Mouse (Mus musculus): ENCODE data around the gene Dlgap1.

Dlgap1 gene

DNA sequence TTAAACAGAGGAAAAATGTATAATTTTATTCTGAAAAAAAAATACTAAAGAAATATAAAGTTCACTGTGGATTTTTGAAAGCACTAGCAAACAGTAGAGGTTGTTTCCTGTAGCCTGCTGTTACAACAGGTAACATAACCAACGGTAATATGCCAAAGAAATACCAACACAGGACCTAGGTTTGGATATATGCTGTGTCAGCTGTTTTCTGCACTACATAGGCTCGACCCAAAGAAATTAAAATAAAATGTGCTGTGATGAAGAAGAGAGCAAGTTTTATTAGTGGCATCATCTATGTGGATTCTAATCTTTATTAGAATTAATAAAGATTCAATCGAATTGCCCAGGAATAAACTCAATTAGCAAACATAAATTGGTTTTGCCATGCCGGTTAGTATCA is 378.5 kb downstream of the Dlgap1 start:
- no peak for DNase-seq

DNA sequence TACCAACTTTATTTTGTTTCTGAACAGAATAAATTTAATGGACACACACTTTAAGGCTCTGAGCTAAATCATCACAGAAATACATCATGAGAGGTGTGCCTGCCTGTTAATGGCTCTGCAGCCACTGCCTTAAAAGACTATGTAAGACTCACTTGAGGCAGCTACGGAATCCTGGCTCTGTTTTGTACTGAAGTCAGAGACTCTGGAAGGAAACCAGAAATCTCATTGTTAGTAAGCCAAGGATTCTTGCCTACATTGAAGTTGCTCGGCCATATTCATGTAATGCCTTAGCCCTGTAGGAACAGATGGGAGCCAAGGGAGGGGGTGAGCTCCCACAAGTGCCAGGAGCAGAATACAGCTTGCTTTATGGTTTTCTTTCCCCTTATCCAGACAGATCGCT is 394.7 kb downstream of the Dlgap1 start:
- no peak for DNase-seq

DNA sequence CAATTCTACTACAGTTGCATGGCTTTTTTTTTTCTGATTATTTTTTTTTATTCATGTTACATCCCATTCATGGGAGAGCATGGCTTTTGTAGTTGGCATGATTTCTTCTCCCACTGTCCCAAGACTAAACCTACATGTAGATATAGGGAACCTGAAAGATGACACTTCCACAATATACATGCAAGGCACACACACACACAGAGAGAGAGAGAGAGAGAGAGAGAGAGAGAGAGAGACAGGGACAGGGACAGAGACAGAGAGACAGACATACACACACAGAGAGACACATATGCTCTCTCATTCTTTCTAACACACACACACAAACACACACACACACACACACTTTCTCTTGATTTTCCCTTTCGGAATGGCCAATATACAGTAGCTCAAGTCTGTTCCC is 395.1 kb downstream of the Dlgap1 start:
- DNase-seq = no peak

DNA sequence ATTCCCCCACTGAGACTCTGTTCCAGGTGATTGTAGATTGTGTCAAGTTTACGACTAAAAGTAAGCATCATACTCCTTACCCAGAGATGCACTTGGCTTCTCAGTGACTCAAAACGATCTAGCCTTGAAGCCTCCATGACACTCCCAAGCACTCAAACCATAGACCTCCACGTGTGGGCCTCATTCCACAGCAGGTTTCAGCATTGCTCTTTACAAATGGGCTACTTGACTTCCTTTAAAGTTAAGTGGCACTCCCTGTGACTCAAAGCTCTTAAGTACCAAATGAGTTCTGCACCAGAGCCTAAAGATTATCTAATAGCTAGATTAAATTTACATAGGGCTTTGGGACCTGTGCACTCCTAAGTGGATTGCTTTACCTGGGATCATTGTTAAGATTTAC is 400.3 kb downstream of the Dlgap1 start:
- DNase-seq = no peak

DNA sequence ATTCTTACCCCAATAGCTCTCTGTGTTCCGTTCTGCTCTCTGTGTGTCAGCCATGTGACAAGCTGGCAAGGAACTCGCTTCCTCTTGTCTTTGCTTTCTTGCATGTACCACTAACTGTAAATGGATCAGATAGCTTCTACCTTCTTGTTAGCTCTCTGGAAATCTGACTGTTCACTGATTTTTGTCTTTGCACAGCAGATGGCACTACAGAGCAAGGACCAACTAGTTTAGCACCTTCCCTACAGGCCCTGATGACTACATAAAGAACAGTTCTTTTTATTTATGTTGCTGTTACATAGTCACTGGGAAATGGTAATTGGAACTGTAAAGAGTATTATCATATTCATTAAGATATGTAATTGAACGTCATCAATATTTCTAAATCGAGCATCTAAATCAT is 408.1 kb downstream of the Dlgap1 start:
- no peak for DNase-seq

DNA sequence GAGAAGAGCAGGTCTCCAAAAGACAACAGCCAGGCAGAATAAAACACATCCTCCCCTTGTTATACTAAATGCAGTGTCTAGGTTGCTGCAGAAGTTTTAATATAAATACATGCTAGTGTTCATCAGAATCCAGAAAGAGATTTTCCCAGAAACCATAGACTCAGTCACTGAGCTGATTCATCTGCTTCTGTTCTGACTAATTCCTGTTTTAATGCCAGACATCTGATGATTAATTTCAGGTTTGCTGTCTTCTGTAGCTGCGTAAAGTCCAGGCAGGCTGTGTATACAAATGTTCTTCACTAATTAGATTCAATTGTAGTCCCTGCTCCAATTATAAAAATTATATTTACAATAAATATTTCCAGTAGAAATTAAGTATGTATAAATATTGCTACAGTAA is 419.6 kb downstream of the Dlgap1 start:
- DNase-seq = no peak

DNA sequence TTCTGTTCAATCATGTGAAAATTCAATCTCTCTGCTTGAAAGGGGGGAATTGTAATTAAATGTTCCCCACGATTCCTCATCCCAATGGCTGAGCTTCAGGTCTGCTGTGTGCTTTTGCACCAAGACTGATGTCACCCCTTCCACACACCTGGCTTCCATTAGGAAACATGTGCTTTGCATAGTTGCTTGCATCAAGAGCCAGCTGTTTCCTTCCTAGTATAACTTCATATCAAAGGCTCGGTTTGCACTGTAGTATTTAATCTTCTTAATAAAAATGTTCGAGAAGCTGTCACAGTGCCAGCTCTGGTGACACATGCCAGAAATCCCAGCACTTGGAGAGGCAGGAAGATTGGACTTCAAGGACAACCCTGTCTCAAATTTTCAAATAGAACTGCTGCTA is 428.3 kb downstream of the Dlgap1 start:
- no peak for DNase-seq

DNA sequence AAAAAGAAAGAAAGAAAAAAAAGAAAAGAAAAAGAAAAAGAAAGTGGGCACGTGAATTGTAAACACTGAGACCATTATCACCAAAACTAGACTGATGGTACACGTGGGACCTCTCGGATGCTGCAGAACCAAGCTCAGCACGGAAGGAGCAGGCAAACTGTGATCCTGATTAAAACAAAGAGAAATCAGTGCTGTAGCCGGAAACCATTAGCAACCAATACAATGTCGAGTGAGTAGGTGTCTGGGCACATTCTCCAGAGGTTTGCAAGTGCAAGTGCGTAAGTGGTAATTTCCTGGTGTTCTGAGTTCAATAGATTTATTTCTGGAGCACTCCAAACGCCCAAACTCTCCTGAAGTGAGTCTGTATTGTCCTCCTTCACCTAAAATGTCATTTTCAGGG is 428.8 kb downstream of the Dlgap1 start:
- DNase-seq = no peak

DNA sequence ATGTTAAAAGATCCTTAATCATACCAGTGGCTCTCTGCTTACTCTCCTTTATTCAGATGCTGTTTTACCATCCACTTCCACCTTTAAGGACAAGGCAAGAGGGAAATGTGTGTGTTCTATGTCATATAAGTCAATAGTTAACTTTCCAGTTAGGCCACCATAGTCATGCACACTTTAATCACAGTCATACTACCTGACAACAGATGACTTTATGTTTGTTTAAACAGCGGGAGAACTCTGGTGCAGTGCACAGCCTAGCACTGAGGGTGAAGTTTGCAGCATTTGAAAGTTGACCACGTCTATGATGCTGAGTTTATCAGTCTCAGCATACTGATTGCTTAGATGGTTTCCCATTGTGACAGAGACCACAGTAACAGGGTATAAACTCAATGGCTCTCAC is 433.0 kb downstream of the Dlgap1 start:
- no peak for DNase-seq

DNA sequence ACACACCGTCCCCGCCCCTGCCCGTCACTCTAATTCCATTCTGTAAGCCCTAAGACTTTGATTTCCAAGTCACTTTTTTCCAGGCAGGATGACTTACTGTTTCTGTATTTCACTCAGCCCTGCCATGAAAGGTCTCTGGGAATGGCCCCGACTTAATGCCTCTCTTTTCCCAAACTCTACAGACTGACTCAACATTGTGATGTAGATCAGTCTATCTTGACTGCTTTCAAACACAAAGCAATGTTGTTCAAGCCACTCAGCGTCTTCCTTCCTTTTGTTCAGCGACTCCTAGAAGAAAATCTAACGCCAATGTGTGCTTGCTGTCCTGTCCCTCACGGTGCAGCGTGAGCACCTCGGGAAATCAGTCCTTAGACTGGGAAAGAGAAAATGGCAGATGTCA is 434.9 kb downstream of the Dlgap1 start:
- no peak for DNase-seq

DNA sequence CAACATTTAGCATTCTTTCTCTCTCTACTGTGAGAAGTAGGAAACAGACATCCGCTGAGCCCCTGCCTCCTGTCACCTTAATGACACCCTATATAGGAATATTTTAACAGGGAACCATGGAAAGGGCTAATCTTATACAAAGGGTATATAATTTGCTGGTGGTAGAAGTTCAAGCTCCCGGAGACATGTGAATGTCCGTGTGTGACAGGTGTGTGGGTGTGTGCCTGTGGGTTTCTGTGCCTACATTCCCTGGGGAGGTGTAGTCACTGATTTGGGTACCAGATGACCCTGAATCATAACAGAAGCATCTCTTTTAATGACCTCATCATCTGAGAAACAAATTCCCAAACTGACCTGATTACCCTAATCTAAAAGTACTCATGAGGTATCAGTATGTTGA is 445.3 kb downstream of the Dlgap1 start:
- DNase-seq = no peak

DNA sequence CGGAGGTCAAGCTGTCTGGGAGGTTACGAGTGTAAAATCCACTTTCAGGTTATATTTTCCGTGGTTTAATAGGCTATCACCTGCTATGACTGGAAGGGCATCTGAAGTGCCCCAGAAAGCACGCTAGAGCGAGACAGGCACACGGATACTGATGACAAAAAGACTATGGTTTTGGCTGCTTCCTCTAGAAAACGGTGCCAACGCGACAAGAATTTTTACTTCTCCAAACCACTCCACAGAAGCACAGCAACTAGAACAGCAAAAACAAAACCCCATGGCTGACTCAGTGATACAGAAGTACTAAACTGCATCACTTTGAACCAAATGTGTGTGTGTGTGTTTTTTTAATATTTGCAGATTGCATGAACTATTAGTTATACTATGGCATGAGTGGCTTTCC is 459.0 kb downstream of the Dlgap1 start:
- no peak for DNase-seq

DNA sequence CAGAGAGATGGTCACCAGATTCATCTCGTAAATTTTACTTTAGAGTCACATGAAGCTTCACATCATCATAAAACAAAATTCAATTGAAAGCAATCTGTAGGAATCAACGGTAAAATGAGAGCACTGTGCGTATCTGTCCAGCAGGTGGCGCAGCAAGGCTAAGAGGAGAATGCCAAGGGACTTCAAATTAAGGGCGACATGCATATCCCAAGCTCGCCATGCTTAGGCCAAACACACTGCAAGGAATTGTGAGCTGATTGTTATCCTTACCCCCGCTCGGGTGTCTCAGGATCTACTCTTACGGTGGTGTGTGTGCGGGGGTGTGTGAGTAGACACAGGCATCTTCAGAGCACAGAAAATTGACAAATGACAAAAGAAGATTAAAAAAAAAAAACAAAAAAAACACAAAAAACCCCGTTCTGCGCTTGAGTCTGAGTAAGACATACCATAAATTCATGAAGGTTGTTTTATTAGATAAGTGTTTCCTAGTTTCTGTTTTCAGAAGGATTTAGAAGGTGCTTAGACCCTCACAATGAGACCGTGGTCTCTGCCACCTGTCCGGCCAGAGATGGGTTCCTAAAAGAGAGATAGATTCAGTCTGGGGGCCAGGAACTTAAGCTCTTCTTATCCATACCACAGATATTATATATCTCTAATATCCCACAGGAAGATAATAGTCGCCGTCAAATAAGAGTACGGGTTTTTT is 461.0 kb downstream of the Dlgap1 start:
- peak; percentile 28 to 36 for DNase-seq

DNA sequence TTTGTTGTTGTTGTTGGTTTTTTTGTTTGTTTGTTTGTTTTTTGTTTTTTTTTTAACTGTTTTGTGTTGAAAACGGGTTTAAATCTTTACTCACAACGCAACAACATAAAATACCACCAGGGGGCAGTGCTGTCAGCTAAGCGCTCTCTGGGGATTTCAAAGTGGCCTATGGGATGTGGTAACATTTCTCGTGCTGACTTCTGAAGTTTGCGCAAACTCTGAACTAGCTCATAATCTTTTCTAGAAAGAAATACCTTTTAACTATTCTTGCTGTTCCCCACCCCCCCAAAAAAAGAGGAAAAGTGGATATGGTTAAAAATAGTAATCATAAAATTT is 461.5 kb downstream of the Dlgap1 start:
- DNase-seq = peak in 1 of 2 experiments; percentile 5

DNA sequence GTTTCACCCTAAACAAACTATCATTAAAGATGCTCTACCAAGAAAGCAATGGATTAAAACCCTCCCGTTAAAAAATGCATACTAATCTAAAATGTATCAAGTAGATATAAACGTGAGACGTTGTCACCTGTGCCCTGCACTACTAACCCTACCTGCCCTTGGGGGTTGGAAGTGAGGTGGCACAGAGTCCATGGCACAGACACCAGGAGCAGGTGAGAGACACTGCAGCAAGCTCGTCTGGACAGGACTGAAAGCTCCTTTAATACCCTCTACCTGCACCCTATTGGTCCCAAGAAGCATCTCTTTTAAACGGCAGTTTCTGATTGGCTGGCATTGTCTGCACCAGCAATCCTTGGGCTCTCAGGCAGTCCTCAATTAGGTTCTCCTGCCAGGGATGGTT is 464.0 kb downstream of the Dlgap1 start:
- DNase-seq = no peak

DNA sequence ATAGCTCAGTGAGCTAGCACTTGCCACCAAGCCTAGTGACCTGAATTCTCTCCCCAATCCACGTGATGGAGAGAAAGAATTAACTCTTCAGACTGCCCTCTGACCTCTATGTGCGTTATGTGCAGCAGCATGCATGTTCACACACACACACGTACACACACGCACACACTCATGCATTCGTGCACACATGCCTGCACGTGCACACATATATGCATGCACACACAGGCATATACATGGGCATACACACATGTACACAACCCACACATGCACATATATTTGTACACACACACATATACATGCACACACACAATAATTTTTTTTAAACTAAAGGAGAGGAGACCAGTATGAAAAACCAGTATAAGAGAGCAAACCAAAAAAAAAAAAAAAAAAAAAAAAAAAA is 465.7 kb downstream of the Dlgap1 start:
- DNase-seq = no peak

DNA sequence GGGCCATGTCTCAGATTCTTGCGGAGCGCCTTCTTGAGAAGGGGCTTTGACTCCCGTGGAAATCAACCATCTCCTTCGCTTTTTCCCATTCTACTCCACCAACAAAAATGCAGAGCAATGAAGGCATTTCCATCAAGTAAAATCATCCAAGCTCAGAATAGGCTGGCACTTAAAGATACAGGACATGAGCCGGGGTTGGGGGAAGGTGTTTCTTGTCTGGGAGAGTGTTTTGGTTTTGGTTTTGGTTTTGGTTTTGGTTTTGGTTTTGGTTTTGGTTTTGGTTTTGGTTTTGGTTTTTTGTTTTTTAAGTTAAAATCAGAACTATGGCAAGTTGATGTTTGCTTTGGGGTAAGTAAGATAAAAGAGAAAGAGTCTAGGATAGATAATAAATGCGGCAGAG is 466.7 kb downstream of the Dlgap1 start:
- no peak for DNase-seq

DNA sequence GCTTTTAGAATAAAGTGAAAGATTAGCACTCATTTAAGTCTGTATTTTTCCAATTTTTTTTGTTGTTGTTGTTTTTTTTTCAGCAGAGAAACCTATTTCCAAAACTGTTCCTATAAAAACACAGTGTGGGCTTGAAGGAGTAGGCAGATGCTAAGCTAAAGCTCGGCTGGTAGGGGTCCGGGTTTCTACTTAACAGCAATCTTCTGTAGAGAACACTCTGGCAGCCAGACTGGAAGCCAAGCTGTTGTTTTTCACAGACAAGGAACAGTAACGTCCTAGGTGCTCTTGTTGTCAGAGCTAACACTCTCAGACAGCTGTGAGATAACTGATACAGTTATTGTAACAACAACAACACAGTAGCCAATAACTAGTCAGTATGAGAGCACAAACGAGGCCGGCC is 468.4 kb downstream of the Dlgap1 start:
- DNase-seq = no peak

DNA sequence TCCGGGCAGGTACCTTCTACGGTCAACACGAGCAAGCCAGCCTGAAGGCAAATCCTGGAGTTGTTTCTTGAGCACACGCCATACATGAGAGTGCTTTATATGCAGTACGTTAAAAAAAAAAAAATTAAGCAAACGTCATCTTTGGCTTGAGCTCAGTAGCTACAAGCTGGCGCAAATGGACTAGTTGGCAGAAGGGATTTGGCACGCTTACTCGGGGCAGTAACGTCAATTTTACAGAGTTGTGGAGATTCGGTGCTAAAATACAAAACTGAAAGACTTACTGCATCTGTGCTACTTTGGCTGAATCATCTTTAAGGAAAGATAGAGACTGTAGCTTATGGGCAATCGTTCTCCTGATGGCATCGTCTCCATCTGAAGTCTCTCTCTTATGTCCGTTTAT is 474.1 kb downstream of the Dlgap1 start:
- no peak for DNase-seq

DNA sequence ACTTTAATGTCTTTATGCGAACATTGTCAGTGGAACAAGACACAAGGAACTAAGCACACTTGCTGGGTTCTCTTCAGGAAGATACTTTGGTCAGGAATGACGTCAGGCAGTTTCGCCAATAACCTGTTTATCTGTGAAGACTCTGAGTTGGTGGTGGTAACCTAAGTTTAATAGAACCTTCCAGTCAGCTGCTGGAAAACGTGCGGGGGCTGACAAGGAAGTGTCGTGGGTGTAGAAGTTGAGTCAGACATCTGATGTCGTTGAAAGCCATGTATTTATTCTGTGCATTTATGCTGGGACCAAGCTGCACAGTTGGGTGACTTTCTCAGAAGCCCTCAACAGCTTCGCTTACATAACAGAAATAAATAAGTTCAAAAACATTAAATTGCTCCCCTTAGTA is 477.6 kb downstream of the Dlgap1 start:
- no peak for DNase-seq

DNA sequence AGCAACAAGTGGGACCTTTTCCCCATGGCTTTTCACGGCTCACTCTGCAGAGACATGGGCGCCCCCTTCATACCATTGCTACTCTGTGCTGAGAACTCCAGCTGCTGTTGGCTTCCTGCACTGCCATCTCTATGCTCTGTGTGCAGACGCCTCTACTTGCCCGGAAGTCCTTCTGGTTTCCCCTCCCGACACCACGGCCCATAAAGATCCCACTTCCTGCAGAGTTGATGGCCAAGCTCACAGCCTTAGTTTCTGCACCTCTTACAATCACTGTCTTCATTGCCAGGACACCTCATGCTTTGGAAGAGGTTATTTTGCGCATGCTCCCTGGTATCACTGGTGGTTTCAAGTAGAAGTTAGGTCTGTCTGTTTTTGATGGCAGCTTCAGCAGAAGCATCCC is 486.2 kb downstream of the Dlgap1 start:
- DNase-seq = no peak

DNA sequence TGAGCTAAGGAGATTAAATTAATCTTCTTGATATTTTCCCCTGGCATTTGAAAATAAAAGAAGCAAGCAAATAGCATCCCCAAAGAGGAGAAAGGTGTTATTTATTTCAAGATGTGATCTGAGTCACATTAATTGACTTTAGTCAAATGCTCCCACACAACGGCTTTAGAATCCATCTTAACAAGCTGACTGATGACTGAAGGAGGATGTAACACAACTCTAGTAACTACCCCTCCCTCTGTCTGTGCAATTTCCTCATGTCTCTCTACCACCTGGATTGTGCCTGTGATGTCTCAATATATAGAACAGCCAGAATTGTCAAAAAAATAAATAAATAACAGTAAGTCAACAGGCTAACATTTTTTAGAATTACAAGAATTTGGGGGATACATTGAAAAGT is 488.2 kb downstream of the Dlgap1 start:
- DNase-seq = no peak

DNA sequence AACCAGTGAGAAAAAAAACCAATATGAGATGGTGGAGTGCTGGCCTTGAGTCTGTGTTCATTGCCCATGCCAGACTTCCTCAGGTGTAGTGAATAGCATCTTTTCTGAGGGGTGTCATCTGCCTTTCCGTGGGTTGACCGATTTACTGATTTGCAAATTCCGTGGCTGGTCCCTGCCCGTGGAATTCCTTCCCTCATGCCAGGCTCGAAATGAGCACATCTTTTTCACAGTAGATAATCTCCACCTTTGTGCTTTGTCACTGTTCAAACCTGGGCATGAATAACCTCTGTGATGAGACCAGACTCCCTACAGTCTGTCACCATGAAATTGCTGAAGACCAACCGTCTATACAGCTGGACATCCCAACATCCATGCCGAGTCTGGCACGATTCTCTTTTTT is 493.4 kb downstream of the Dlgap1 start:
- DNase-seq = no peak

DNA sequence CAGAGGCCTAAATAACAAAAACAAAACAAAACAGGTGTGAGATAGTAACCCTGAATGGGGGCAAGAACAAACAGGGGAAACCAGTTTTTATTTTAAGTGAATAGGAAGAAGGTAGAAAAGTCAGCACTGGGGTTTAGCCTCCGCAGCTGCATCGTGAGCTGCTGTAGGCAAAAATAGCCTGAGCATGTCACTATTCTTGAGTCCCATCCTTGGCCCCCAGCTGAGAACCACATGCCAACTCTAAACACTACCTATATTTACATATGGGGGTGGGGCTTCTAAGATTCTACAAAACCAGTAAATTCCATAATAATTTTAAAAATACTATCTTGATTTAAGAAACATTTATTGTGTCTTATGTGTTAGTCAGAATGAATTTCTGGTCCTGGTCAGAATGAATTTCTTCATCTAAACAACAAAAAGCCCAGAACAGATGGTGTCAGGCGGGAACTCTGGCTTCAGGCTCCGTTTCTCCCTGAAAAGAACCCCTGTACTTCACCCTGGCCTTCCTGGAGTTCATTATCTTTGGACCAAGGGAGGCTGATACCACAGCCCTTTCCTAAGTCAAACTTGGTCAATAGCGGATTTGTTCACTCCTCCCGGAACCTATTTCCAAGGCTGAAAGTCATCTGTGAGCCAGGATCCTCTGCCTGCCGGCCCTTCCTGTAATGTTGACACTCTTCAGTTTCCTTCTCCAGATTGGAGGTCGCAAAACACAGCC is 494.1 kb downstream of the Dlgap1 start:
- no peak for DNase-seq

DNA sequence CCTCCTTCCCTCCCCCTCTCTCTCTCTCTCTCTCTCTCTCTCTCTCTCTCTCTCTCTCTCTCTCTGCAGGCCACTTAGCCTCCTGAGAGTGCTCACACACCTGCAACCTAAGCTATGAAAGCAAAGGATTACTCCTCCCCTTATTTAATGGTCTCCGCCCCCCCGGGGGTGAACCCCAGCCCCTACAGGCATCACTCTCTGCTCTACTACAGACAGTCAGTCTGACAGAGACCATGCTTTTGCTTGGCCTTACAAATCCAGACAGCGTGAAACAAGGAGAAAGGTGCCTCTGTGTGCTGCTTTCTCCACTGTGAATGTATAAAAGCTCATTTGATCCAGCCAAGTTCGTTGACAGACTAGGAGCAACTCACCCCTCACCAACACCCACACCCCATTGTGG is 497.5 kb downstream of the Dlgap1 start:
- DNase-seq = no peak
